Mouse (Mus musculus) right cerebral cortex, postnatal 10 days (tissue): ENCODE results near the gene Rtel1.

Experiments used
- DNase-seq, 2 experiments: peaks; one replicate each; pipeline ENCODE4 v3.0.0; 2021; ENCODE audit warnings: low spot score in 2 of 2

Gene Rtel1

GRCm38 (mm10) chr2:181390136-181390870 lies 70.8 kb downstream of the Rtel1 start:
- DNase-seq, result no peak

GRCm38 (mm10) chr2:181391022-181391421 lies 71.5 kb downstream of the Rtel1 start:
- DNase-seq, result no peak

- DNase-seq, result no peak
These were observed 72.0 kb downstream of the Rtel1 start for GRCm38 (mm10) chr2:181391541-181391940.

- DNase-seq, result peak; percentile 86 to 92
These were observed 73.2 kb downstream of the Rtel1 start for GRCm38 (mm10) chr2:181392600-181393213.

- no peak for DNase-seq
These were observed 74.5 kb downstream of the Rtel1 start for GRCm38 (mm10) chr2:181394086-181394485.

- no peak for DNase-seq
These were observed 77.7 kb downstream of the Rtel1 start for GRCm38 (mm10) chr2:181397207-181397761.

- no peak for DNase-seq
These were observed 82.0 kb downstream of the Rtel1 start for GRCm38 (mm10) chr2:181401497-181401896.

- no peak for DNase-seq
These were observed 84.2 kb downstream of the Rtel1 start for GRCm38 (mm10) chr2:181403722-181404121.
